Mouse (Mus musculus) kidney, embryonic 14.5 days (tissue): ENCODE measurements around the gene Tiparp. TPM values are rescaled to one million over a fixed set of nuclear protein-coding genes. Genes with fewer than 3 reads are reported as not detected.

Experiments
- ATAC-seq: fragments of 200-750 bp; cut with Nextera tagmentation; 2 replicates; pipeline ENCODE4 v1.8.0; 2017; ENCODE audit warnings: moderate number of reproducible peaks, mild to moderate bottlenecking, moderate TSS enrichment, moderate library complexity; ENCODE audit not compliant: low FRiP score, low TSS enrichment
- H3K27ac ChIP-seq: fragments of 300-500 bp; sonication (generic); 2 replicates; pipeline ENCODE4 v1.5.1; 2014; ENCODE audit warnings: low read depth, mild to moderate bottlenecking, low read length, moderate library complexity, mixed read lengths
- H3K27me3 ChIP-seq: fragments of 300-500 bp; sonication (generic); 2 replicates; pipeline ENCODE4 v1.6.1; 2014; ENCODE audit warnings: mild to moderate bottlenecking, low read length; ENCODE audit not compliant: control insufficient read depth, insufficient read depth
- H3K36me3 ChIP-seq: fragments of 300-500 bp; sonication (generic); 2 replicates; pipeline ENCODE4 v1.6.1; 2014; ENCODE audit warnings: low read length, mixed read lengths; ENCODE audit not compliant: control insufficient read depth, insufficient read depth
- H3K4me1 ChIP-seq: fragments of 300-500 bp; sonication (generic); 2 replicates; pipeline ENCODE4 v1.6.1; 2014; ENCODE audit warnings: low read length, mixed read lengths; ENCODE audit not compliant: control insufficient read depth, insufficient read depth
- H3K4me2 ChIP-seq: fragments of 300-500 bp; sonication (generic); replicated peaks from 2 replicates; pipeline ENCODE4 v1.6.1; 2014; ENCODE audit warnings: low read depth, mild to moderate bottlenecking, low read length
- H3K4me3 ChIP-seq: fragments of 300-500 bp; sonication (generic); 2 replicates; pipeline ENCODE4 v1.5.1; 2014; ENCODE audit warnings: mild to moderate bottlenecking, low read length
- H3K9ac ChIP-seq: fragments of 300-500 bp; sonication (generic); 2 replicates; pipeline ENCODE4 v1.6.1; 2014; ENCODE audit warnings: low read depth, mild to moderate bottlenecking, low read length, moderate library complexity
- H3K9me3 ChIP-seq: fragments of 300-500 bp; sonication (generic); 2 replicates; pipeline ENCODE4 v1.6.1; 2016; ENCODE audit warnings: low read length; ENCODE audit not compliant: control insufficient read depth
- whole genome bisulfite sequencing: fragments of 180-500 bp; shearing (Covaris S2); extraction: QIAGEN DNeasy Blood & Tissue Kit; methylation state at CpG from one replicate; pipeline ENCODE4 v1.1.7; 2014; 5-methylcytosine and 5-hydroxymethylcytosine counted together
- polyA plus RNA-seq: library from polyadenylated mRNA; unstranded; fragments of >200 nt; fragmentation: Nextera tagmentation; extraction: Ambion mirVana; gene quantifications from 2 replicates; pipeline ENCODE4 v1.2.1, GENCODE M21; 2014

Gene Tiparp
- polyA plus RNA-seq, 1 experiment from 2014 or later = 29.9 TPM

DNA sequence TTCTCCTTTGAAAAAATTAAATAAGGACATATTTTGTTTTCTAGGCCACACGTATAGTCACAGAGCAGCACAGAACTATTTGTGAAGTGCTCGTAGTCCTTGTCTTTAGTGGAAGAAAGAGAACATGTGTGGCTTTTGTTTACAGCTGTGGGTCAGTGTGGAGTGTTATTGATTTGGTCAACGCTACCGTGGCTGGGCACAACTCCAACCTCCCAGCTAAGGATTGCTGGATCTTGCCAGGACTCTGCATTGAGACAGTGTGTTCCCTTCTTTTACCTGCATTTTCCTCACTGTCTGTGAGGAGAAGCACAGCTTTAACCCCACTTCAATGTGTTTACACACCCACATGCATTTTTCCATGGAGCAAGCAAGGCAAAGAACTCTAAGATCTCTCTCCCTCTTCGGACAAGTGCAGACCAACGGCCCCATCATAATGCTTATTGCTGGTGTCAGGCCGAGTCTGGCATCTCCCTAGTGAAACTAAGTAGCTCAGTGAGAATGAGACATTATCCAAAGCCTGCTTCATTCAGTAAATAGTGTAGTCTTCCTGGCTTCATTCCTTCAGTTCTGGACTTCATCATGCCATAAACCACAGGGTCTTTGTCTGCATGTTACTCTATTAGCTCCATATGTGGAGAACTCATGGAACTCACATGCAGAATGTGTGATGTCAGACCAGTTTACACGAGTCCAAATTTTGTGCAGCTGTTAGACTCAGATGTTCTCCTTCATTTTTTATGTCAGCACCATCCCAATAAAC is 73.3 kb downstream of the Tiparp start:
- 85% methylated on average over 8 of the region's 8 CpGs for WGBS
- no peak overlapping the region for H3K27ac ChIP-seq
- no peak for ATAC-seq

DNA sequence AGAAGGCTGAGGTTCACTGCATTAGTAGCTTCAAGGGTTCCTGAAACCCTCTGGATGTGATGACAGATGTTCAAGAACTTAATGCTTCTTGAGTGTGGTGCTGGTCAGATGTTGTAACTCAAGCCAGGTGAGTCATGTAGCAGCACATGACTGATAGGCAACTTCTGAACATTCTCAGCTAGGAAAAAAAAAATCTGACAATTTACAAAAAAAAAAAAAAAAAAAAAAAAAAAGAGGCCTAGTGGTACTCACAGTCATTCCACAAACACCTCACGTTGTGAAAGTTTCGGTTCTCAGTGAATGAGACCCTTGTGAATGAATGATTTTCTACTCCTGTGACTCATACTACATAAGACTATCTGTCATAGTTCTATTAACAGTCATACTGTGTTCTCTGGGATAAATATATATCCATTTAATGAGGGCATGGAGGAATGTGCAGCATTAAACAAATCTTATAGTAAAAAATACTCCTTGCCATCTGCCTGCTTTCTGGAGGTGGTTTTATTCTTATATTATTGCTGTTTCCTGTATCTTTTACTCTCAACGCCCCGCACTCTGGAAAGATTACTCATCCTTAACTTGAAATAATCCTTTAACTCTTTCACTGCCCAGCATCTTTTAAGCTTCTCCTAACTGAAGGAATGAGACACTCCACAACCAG is 75.3 kb downstream of the Tiparp start:
- Histone ChIP-seq H3K4me1 (no peaks in the 10 kb centered on the region), H3K36me3 (no peaks in the 10 kb centered on the region), H3K9me3 (no peaks in the 10 kb centered on the region), H3K27me3 (no peaks in the 10 kb centered on the region), H3K9ac (no peak overlapping the region), H3K27ac (no peak overlapping the region), H3K4me3 (no peak overlapping the region), H3K4me2 (no peak overlapping the region)
- WGBS = 51% methylated on average over 4 of the region's 4 CpGs
- ATAC-seq = no peak

More for the DNA sequence above, 73.3 kb downstream of the Tiparp start:
- no peaks in the 10 kb centered on the region for H3K36me3 ChIP-seq
- no peaks in the 10 kb centered on the region for H3K9me3 ChIP-seq
- no peaks in the 10 kb centered on the region for H3K4me1 ChIP-seq
- no peak overlapping the region for H3K9ac ChIP-seq
- H3K27me3 ChIP-seq = no peaks in the 10 kb centered on the region
- no peak overlapping the region for H3K4me2 ChIP-seq
- H3K4me3 ChIP-seq = no peak overlapping the region

Other genes starting within 250 kb of the Tiparp start
- 250 and 323 TPM in 2 replicates for gene Ssr3, start 135.8 kb upstream of the Tiparp start, polyA plus RNA-seq
- 7.2 and 8.7 TPM in 2 replicates for gene Lekr1, start 137.8 kb downstream of the Tiparp start, polyA plus RNA-seq